Mouse (Mus musculus) midbrain, embryonic 10.5 days (tissue): ENCODE results near the gene Ralgapa1. TPM values are rescaled to one million over a fixed set of nuclear protein-coding genes. Genes with fewer than 3 reads are reported as not detected.
"Not testable (repeated sequence)": the region's sequence is repeated elsewhere in the genome, so short reads cannot be mapped to it uniquely, and the experiment has no call there.

Experiments
- DNase-seq: peaks from one replicate; pipeline ENCODE4 v3.0.0-alpha.2; 2017; ENCODE audit warnings: low spot score
- H3K27ac ChIP-seq: fragments of 300-500 bp; sonication (generic); replicated peaks from 2 replicates; pipeline ENCODE4 v1.5.1; 2016; ENCODE audit warnings: mild to moderate bottlenecking
- H3K27me3 ChIP-seq: fragments of 300-500 bp; sonication (generic); 2 replicates; pipeline ENCODE4 v1.6.1; 2016; ENCODE audit warnings: low read depth, mild to moderate bottlenecking; ENCODE audit not compliant: poor library complexity, severe bottlenecking
- H3K36me3 ChIP-seq: fragments of 300-500 bp; sonication (generic); 2 replicates; pipeline ENCODE4 v1.6.1; 2016; ENCODE audit warnings: mild to moderate bottlenecking, moderate library complexity
- H3K4me1 ChIP-seq: fragments of 300-500 bp; sonication (generic); 2 replicates; pipeline ENCODE4 v1.6.1; 2016
- H3K4me3 ChIP-seq: fragments of 300-500 bp; sonication (generic); 2 replicates; pipeline ENCODE4 v1.5.1; 2016; ENCODE audit warnings: mild to moderate bottlenecking, moderate library complexity
- H3K9me3 ChIP-seq: fragments of 300-500 bp; sonication (generic); replicated peaks from 2 replicates; pipeline ENCODE4 v1.6.1; 2016; ENCODE audit warnings: mild to moderate bottlenecking
- WGBS: fragments of 180-500 bp; shearing (Covaris S2); methylation state at CpG from one replicate; pipeline ENCODE4 v1.1.7; 2016; 5-methylcytosine and 5-hydroxymethylcytosine counted together
- polyA plus RNA-seq: library from polyadenylated mRNA; unstranded; fragments of >200 nt; fragmentation: Nextera tagmentation; extraction: Ambion mirVana; gene quantifications from 2 replicates; pipeline ENCODE4 v1.2.1, GENCODE M21; 2016

Gene Ralgapa1
- polyA plus RNA-seq, 1 experiment from 2014 or later, result 9.4 TPM

- H3K9me3 ChIP-seq, result no peaks in the 10 kb centered on the region
- no peaks in the 10 kb centered on the region for H3K36me3 ChIP-seq
- H3K27ac ChIP-seq, result no peak overlapping the region
- no peaks in the 10 kb centered on the region for H3K27me3 ChIP-seq
- no peak overlapping the region for H3K4me3 ChIP-seq
- H3K4me1 ChIP-seq, result peaks cover 15% of the 10 kb centered on the region
- 64% methylated on average over 2 of the region's 2 CpGs for WGBS
- no peak for DNase-seq
These were observed 200.6 kb downstream of the Ralgapa1 start for GRCm38 (mm10) chr12:55620321-55620720.

GRCm38 (mm10) chr12:55610812-55611211, 210.2 kb downstream of the Ralgapa1 start:
- WGBS, result 65% methylated on average over 2 of the region's 2 CpGs
- Histone ChIP-seq H3K27me3 (no peaks in the 10 kb centered on the region), H3K4me1 (peaks cover 7% of the 10 kb centered on the region), H3K36me3 (no peaks in the 10 kb centered on the region), H3K4me3 (no peak overlapping the region), H3K27ac (no peak overlapping the region), H3K9me3 (no peaks in the 10 kb centered on the region)
- no peak for DNase-seq

- no peak overlapping the region for H3K27ac ChIP-seq
- no peak for DNase-seq
- H3K27me3 ChIP-seq, result peaks cover 6% of the 10 kb centered on the region
- H3K9me3 ChIP-seq, result no peaks in the 10 kb centered on the region
- WGBS, result 37% methylated on average over 4 of the region's 4 CpGs
- no peak overlapping the region for H3K4me3 ChIP-seq
- H3K36me3 ChIP-seq, result no peaks in the 10 kb centered on the region
- peaks cover 14% of the 10 kb centered on the region for H3K4me1 ChIP-seq
These were observed 213.1 kb downstream of the Ralgapa1 start for GRCm38 (mm10) chr12:55607902-55608301.

- 75% methylated on average over 3 of the region's 3 CpGs for WGBS
- peaks cover 41% of the 10 kb centered on the region for H3K27me3 ChIP-seq
- no peaks in the 10 kb centered on the region for H3K9me3 ChIP-seq
- H3K36me3 ChIP-seq, result no peaks in the 10 kb centered on the region
- H3K4me1 ChIP-seq, result peaks cover 30% of the 10 kb centered on the region
- no peak overlapping the region for H3K4me3 ChIP-seq
- H3K27ac ChIP-seq, result no peak overlapping the region
- DNase-seq, result no peak
These were observed 216.6 kb downstream of the Ralgapa1 start for GRCm38 (mm10) chr12:55604411-55604810.

- Histone ChIP-seq H3K36me3 (no peaks in the 10 kb centered on the region), H3K27me3 (peaks cover 80% of the 10 kb centered on the region), H3K4me1 (peaks cover 34% of the 10 kb centered on the region), H3K9me3 (no peaks in the 10 kb centered on the region), H3K27ac (no peak overlapping the region; the same call in 1 of the 2 replicates), H3K4me3 (peak overlapping the region; percentile 64)
- peak; percentile 44 for DNase-seq
- WGBS, result 2% methylated on average over 42 of the region's 42 CpGs
These were observed 220.4 kb downstream of the Ralgapa1 start for GRCm38 (mm10) chr12:55600503-55600994.

- Histone ChIP-seq H3K36me3 (no peaks in the 10 kb centered on the region), H3K27me3 (peaks cover 85% of the 10 kb centered on the region), H3K9me3 (no peaks in the 10 kb centered on the region), H3K4me3 (peak overlapping the region; percentile 64), H3K4me1 (peaks cover 30% of the 10 kb centered on the region), H3K27ac (no peak overlapping the region; the same call in 1 of the 2 replicates)
- peak; percentile 79 for DNase-seq
- under 1% methylated on average over 109 of the region's 109 CpGs for WGBS
These were observed 221.1 kb downstream of the Ralgapa1 start for GRCm38 (mm10) chr12:55599639-55600502.

GRCm38 (mm10) chr12:55598887-55599561, 221.9 kb downstream of the Ralgapa1 start, which contains the start of gene Insm2:
Gene Insm2, plus strand, starts transcription at chr12:55599427.
- H3K4me3 ChIP-seq, result peak within 1 kb of the TSS; percentile 64
- H3K27me3 ChIP-seq, result peaks cover 91% of the 10 kb centered on the region
- under 1% methylated on average over 77 of the region's 77 CpGs for WGBS
- peaks cover 30% of the 10 kb centered on the region for H3K4me1 ChIP-seq
- H3K27ac ChIP-seq, result peak within 1 kb of the TSS; percentile 18; the same call in 1 of the 2 replicates
- peak; percentile 62 for DNase-seq
- H3K9me3 ChIP-seq, result no peaks in the 10 kb centered on the region
- H3K36me3 ChIP-seq, result no peaks in the 10 kb centered on the region

- Histone ChIP-seq H3K4me3 (peak overlapping the region; percentile 64), H3K9me3 (no peaks in the 10 kb centered on the region), H3K4me1 (peaks cover 30% of the 10 kb centered on the region), H3K27ac (no peak overlapping the region), H3K27me3 (peaks cover 90% of the 10 kb centered on the region), H3K36me3 (no peaks in the 10 kb centered on the region)
- no peak for DNase-seq
- 7% methylated on average over 7 of the region's 7 CpGs for WGBS
These were observed 222.5 kb downstream of the Ralgapa1 start for GRCm38 (mm10) chr12:55598537-55598886.

- not testable (repeated sequence) for H3K4me1 ChIP-seq, DNase-seq, H3K36me3 ChIP-seq, H3K27ac ChIP-seq, H3K4me3 ChIP-seq, H3K9me3 ChIP-seq, H3K27me3 ChIP-seq
- WGBS, result 48% methylated on average over 9 of the region's 9 CpGs
These were observed 234.0 kb downstream of the Ralgapa1 start for GRCm38 (mm10) chr12:55586936-55587335.

GRCm38 (mm10) chr12:55573794-55574193, 247.2 kb downstream of the Ralgapa1 start:
- H3K36me3 ChIP-seq, result no peaks in the 10 kb centered on the region
- H3K9me3 ChIP-seq, result no peaks in the 10 kb centered on the region
- DNase-seq, result peak; percentile 60
- no peaks in the 10 kb centered on the region for H3K27me3 ChIP-seq
- H3K4me1 ChIP-seq, result peaks cover 13% of the 10 kb centered on the region
- no peak overlapping the region for H3K27ac ChIP-seq
- 0 out of 2 replicates have a peak overlapping the region, but pooled peaks have one; percentile 17 for H3K4me3 ChIP-seq
- 2% methylated on average over 6 of the region's 6 CpGs for WGBS

GRCm38 (mm10) chr12:55573089-55573488, 247.9 kb downstream of the Ralgapa1 start:
- Histone ChIP-seq H3K4me1 (peaks cover 13% of the 10 kb centered on the region), H3K36me3 (no peaks in the 10 kb centered on the region), H3K9me3 (no peaks in the 10 kb centered on the region), H3K4me3 (no peak overlapping the region), H3K27ac (no peak overlapping the region), H3K27me3 (no peaks in the 10 kb centered on the region)
- no peak for DNase-seq

GRCm38 (mm10) chr12:55571661-55572060, 249.3 kb downstream of the Ralgapa1 start:
- no peak for DNase-seq
- 86% methylated on average over 10 of the region's 10 CpGs for WGBS
- Histone ChIP-seq H3K4me3 (no peak overlapping the region), H3K27ac (no peak overlapping the region), H3K4me1 (peaks cover 13% of the 10 kb centered on the region), H3K9me3 (no peaks in the 10 kb centered on the region), H3K36me3 (no peaks in the 10 kb centered on the region), H3K27me3 (no peaks in the 10 kb centered on the region)

GRCm38 (mm10) chr12:55571181-55571580, 249.8 kb downstream of the Ralgapa1 start:
- H3K4me1 ChIP-seq, result peaks cover 13% of the 10 kb centered on the region
- no peak overlapping the region for H3K27ac ChIP-seq
- H3K27me3 ChIP-seq, result no peaks in the 10 kb centered on the region
- WGBS, result 79% methylated on average over 11 of the region's 11 CpGs
- no peaks in the 10 kb centered on the region for H3K9me3 ChIP-seq
- no peak for DNase-seq
- no peaks in the 10 kb centered on the region for H3K36me3 ChIP-seq
- no peak overlapping the region for H3K4me3 ChIP-seq
